Mouse (Mus musculus) liver, embryonic 14.5 days (tissue): ENCODE results near the gene Islr. TPM values are rescaled to one million over a fixed set of nuclear protein-coding genes. Genes with fewer than 3 reads are reported as not detected.

ENCODE experiments used
- ATAC-seq: fragments of 200-750 bp; cut with Nextera tagmentation; 2 replicates; pipeline ENCODE4 v1.8.0; 2017; ENCODE audit warnings: moderate number of reproducible peaks, mild to moderate bottlenecking, moderate library complexity; ENCODE audit not compliant: insufficient read depth
- DNase-seq, 3 experiments: peaks; one replicate each; pipeline ENCODE4 v3.0.0-alpha.2; 2012 to 2013; ENCODE audit warnings: low read depth in 3 of 3, low spot score in 3 of 3
- H3K27ac ChIP-seq: fragments of 300-500 bp; sonication (generic); 2 replicates; pipeline ENCODE4 v1.5.1; 2014; ENCODE audit warnings: moderate library complexity, mild to moderate bottlenecking, control low read depth, inconsistent platforms
- H3K27me3 ChIP-seq: fragments of 300-500 bp; sonication (generic); 2 replicates; pipeline ENCODE4 v1.6.1; 2014; ENCODE audit warnings: mild to moderate bottlenecking, low read length, moderate library complexity; ENCODE audit not compliant: control insufficient read depth, insufficient read depth
- H3K36me3 ChIP-seq: fragments of 300-500 bp; sonication (generic); replicated peaks from 2 replicates; pipeline ENCODE4 v1.6.1; 2014; ENCODE audit warnings: low read depth; ENCODE audit not compliant: control insufficient read depth, insufficient read depth
- H3K4me1 ChIP-seq, 2 experiments: fragments of 200-500 bp in 1 of 2; fragments of 300-500 bp in 1 of 2; sonication (generic) in 1 of 2; replicated peaks; 2 replicates each; pipeline ENCODE4 v1.6.1; 2012 to 2014; ENCODE audit warnings: antibody characterized with exemption in 1 of 2, inconsistent platforms in 1 of 2, low read length in 1 of 2; ENCODE audit not compliant: control insufficient read depth in 2 of 2, insufficient read depth in 2 of 2
- H3K4me2 ChIP-seq: fragments of 300-500 bp; sonication (generic); 2 replicates; pipeline ENCODE4 v1.6.1; 2014; ENCODE audit warnings: low read depth, mild to moderate bottlenecking, control low read depth, moderate library complexity
- H3K4me3 ChIP-seq, 2 experiments: fragments of 200-500 bp in 1 of 2; fragments of 300-500 bp in 1 of 2; sonication (generic) in 1 of 2; 2 replicates each; pipeline ENCODE4 v1.5.1; 2012 to 2014; ENCODE audit warnings: low read depth in 2 of 2, low read length in 2 of 2, mild to moderate bottlenecking in 2 of 2, control low read depth in 1 of 2, inconsistent platforms in 1 of 2, moderate library complexity in 1 of 2; ENCODE audit not compliant: insufficient read depth in 1 of 2
- H3K9ac ChIP-seq: fragments of 300-500 bp; sonication (generic); replicated peaks from 2 replicates; pipeline ENCODE4 v1.6.1; 2014; ENCODE audit warnings: mild to moderate bottlenecking, control low read depth, moderate library complexity
- H3K9me3 ChIP-seq: fragments of 300-500 bp; sonication (generic); 2 replicates; pipeline ENCODE4 v1.6.1; 2016; ENCODE audit warnings: low read length, mixed read lengths; ENCODE audit not compliant: control insufficient read depth
- CTCF ChIP-seq: IDR thresholded peaks from 2 replicates; pipeline ENCODE4 v1.5.1; 2016; ENCODE audit warnings: antibody characterized with exemption, low read depth, control low read depth
- EP300 ChIP-seq: IDR thresholded peaks from 2 replicates; pipeline ENCODE4 v1.6.1; 2016; ENCODE audit warnings: antibody characterized with exemption, low read depth
- WGBS: fragments of 180-500 bp; shearing (Covaris S2); extraction: QIAGEN DNeasy Blood & Tissue Kit; methylation state at CpG from one replicate; pipeline ENCODE4 v1.1.7; 2014; ENCODE audit not compliant: insufficient replicate concordance; 5-methylcytosine and 5-hydroxymethylcytosine counted together
- polyA plus RNA-seq, 2 experiments: library from polyadenylated mRNA; depleted of rRNA in 1 of 2; stranded (reverse) in 1 of 2; unstranded in 1 of 2; fragments of >200 nt; fragmentation: Nextera tagmentation in 1 of 2; extraction: Ambion mirVana in 1 of 2; gene quantifications; 2 replicates each; pipeline versions ENCODE4 v1.2.1 to v1.2.3; 2012 to 2014

The Islr gene
- polyA plus RNA-seq, 2 experiments = 1.1 to 3.6 TPM

DNA sequence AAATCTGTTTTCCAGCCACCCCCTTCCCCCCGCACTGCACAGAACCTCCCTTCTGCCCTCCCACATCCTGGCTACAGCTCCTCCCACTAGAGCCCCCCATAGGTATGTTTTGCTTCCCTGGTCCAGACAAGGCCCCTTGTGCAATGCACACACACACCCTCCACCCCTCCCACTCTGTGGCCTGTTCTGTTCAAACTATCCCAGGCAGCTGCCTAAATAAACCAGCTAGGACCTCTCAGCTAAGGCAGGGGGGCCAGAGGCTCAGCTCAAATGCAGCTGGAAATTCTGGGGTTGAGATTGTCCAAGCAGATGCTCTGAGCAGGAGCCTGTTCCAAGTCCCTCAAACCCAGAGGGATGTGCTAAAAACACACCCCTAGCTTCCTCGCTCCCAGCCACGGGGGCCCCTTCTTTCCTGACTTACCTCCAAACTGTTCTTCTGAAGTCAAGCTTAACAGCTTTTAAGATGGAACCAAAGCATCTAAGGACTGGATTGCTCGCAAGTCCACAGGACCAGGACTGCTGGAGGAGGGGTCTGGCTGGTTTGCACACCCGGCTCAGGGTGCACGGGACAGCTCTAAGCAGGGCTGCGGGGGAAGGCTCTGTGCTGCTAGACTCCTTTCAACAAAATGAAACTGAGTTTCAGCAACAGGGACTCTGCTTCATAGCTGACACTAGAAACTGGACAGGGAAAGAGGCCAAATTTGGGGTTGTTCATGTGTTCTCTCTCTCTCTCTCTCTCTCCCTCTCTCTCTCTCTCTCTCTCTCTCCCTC is 45.4 kb downstream of the Islr start:
- H3K9ac ChIP-seq = no peak overlapping the region
- H3K27me3 ChIP-seq = no peaks in the 10 kb centered on the region
- no peak overlapping the region for H3K4me3 ChIP-seq
- ATAC-seq (no peak), DNase-seq (no peak)
- no peak overlapping the region for H3K4me2 ChIP-seq
- TF ChIP-seq EP300 (no peak), CTCF (no peak)
- H3K27ac ChIP-seq = no peak overlapping the region
- WGBS = 36% methylated on average over 7 of the region's 7 CpGs
- H3K36me3 ChIP-seq = no peaks in the 10 kb centered on the region
- H3K9me3 ChIP-seq = no peaks in the 10 kb centered on the region
- no peaks in the 10 kb centered on the region; a peak in 1 of 4 replicates for H3K4me1 ChIP-seq

DNA sequence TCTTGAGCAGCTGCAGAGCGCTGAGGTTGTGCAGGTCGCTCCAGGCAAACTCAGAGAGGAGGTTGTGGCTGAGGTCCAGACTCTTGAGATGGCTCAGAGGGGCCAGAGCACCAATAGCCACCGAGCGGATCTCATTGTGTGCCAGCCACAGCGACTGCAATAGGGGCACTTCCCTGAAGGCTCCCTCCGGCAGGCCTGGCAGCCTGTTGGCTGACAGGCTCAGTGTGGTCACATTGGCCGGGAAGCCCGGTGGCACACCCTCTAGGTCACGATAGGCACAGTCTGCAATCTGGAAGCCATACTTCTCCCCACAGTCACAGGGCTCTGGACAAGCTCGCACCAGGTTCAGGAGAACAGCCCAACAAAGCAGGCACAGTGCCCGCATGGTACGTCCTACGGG is 46.3 kb downstream of the Islr start:
- Histone ChIP-seq H3K9me3 (no peaks in the 10 kb centered on the region), H3K4me3 (no peak overlapping the region), H3K4me1 (no peaks in the 10 kb centered on the region; a peak in 1 of 4 replicates), H3K36me3 (no peaks in the 10 kb centered on the region), H3K4me2 (no peak overlapping the region), H3K27me3 (no peaks in the 10 kb centered on the region), H3K9ac (no peak overlapping the region), H3K27ac (no peak overlapping the region)
- DNase-seq (no peak), ATAC-seq (no peak)
- TF ChIP-seq EP300 (no peak), CTCF (no peak)
- 74% methylated on average over 13 of the region's 13 CpGs for WGBS

DNA sequence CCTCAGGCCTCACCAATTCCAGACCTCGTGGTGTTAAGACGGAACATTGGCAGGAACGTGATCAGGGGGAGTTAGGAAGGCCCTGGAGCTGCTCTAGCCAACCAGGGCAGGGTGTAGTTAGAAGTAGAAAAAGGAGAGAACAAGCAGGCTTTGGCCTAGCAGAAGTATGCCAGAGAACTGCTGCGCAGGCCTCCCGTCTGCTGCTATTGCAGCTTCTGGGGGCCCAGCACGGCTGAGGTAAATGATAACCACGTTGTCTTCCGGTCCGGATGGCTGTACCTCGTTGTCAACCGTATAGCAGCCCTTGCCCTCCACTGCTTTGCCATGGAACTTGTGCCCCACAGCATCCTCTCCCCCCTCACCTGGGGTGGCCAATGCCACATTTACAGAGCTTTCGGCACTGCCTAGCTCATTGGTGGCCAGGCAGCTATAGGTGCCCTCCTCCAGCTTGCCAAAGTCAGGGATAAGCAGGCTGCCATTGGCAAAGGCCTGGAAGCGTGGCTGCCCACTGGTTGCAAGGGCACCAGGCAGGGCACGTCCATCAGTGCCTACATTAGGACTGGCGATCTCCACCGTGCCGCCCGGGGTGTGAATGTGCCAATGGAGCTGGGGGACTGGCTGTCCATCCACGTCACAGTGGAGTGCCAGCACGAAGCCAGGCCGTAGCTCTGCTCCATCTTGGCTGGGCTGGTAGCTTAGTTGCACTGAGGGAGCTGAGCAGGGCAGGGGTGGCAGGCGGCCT is 47.1 kb downstream of the Islr start:
- Histone ChIP-seq H3K27ac (no peak overlapping the region), H3K36me3 (no peaks in the 10 kb centered on the region), H3K4me2 (no peak overlapping the region), H3K9ac (no peak overlapping the region), H3K9me3 (no peaks in the 10 kb centered on the region), H3K27me3 (no peaks in the 10 kb centered on the region), H3K4me3 (no peak overlapping the region), H3K4me1 (no peaks in the 10 kb centered on the region; a peak in 1 of 4 replicates)
- TF ChIP-seq EP300 (no peak), CTCF (no peak)
- 60% methylated on average over 22 of the region's 22 CpGs for WGBS
- no peak for DNase-seq
- ATAC-seq = no peak

DNA sequence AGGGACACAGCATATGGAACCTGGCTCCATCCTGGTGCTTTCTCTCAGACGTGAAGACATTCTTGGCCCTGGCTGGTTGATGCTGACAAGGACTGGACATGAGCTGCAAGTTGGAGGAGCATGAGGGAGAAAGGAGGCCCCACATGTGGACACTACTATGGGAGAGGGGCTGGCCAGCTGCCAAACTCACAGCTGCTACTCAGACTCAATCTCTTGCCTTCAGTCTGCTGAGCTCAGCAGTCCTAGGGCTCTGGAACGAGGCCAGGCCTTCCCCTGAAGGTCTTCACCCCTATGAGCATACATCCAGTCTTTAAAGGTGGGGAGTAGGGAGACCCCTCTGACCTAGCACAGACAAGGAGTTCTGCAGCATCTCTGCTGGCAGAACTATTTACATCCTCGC is 48.7 kb downstream of the Islr start:
- WGBS = 40% methylated on average over 3 of the region's 3 CpGs
- ATAC-seq (no peak), DNase-seq (no peak)
- H3K27ac ChIP-seq = no peak overlapping the region
- TF ChIP-seq EP300 (no peak), CTCF (no peak)
- no peak overlapping the region for H3K4me3 ChIP-seq
- no peaks in the 10 kb centered on the region for H3K27me3 ChIP-seq
- H3K4me2 ChIP-seq = no peak overlapping the region
- H3K9me3 ChIP-seq = no peaks in the 10 kb centered on the region
- H3K9ac ChIP-seq = no peak overlapping the region
- H3K4me1 ChIP-seq = no peaks in the 10 kb centered on the region; a peak in 1 of 4 replicates
- no peaks in the 10 kb centered on the region for H3K36me3 ChIP-seq

DNA sequence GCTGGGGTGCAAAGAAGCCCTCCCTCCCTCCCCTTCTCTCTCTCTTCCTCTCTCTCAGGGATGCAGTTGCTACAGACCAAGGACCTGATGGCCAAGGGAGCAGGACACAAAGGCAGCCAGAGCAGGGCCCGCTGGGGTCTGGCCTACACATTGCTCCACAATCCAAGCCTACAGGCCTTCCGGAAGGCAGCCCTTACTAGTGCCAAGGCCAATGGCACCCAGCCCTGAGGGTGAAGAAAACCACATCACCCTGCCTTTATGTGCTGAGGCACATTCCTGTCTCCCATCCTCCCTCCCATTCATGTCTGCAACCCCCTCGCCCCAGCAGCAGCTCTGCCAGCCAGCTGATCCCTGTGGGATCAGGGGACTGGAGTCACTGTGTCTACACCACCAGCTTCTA is 51.0 kb downstream of the Islr start:
- DNase-seq (no peak), ATAC-seq (no peak)
- Histone ChIP-seq H3K4me2 (no peak overlapping the region), H3K27ac (no peak overlapping the region), H3K4me1 (no peaks in the 10 kb centered on the region), H3K9me3 (no peaks in the 10 kb centered on the region), H3K4me3 (no peak overlapping the region), H3K36me3 (no peaks in the 10 kb centered on the region), H3K9ac (no peak overlapping the region), H3K27me3 (no peaks in the 10 kb centered on the region)
- 67% methylated on average over 3 of the region's 3 CpGs for WGBS
- TF ChIP-seq CTCF (no peak), EP300 (no peak)
